Mouse (Mus musculus) gastrocnemius, adult 8-10 months (tissue): ENCODE data around the gene Atp11a. TPM values are rescaled to one million over a fixed set of nuclear protein-coding genes. Genes with fewer than 3 reads are reported as not detected.

Source experiments
- DNase-seq, 2 experiments: peaks; one replicate each; pipeline ENCODE4 v3.0.0; 2022; ENCODE audit warnings: low spot score in 2 of 2
- total RNA-seq, 4 experiments: library from RNA; stranded (reverse); gene quantifications; 2 replicates each; pipeline ENCODE4 v1.2.4; 2022

The Atp11a gene
- total RNA-seq, 4 experiments from 2014 or later: 22.9 to 33.6 (median 27.0) TPM

DNA sequence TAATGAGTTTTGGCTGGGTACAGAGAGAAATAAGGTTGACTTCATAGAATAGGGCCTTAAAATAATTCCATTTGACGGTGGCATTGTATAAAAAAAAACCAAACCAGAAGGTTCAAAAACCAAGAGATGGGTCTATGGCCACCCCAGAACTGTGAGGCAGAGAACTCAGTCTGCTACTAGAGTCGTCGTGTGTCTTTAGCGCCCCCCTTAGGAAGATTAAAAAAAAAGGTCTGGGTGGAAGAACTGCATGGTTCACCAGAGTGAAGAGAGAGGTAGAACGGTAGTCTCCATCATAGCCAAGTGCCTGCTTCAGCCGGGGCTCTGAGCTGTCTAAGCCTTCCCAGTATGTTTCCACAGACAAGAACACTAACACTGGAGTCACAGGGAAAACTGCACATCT, 54.4 kb downstream of the Atp11a start:
- no peak for DNase-seq

DNA sequence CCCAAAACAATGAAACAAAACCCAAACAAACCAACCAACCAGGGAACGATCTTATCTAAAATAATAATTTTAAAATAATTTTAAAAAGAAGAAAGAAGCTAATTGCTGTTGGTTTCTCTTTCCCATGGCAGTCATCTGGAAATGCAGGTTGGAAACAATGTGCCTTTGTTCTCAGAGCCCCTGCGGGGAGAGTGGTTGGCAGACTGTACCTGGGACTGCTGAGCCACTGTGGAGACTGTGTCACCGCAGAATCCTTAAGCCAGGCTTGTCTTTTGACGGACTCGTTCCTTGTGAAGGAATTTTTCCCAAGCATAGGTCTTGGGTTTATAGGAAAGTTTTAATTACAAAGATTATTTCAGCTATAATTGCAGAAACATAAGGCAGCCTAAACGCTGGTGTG, 59.6 kb downstream of the Atp11a start:
- DNase-seq: no peak

DNA sequence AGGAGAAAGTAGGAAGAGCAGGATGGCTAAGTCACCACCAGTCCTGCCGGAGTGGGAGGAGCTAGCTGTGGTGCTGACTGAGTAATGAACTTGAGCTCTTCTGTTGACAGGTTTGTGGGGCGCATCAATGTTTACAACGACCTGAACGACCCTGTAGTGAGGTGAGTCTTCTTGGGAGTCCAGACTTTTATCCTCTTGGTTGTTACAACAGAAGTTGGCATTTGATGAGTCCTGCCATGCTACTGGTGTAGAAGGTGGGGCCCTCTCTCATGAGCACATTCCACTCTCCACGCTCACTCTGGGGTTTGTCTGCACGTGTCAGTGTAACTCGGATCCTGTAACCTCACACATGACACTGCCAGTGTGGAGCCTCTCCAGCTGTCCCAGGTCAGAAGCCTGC, 66.1 kb downstream of the Atp11a start:
- DNase-seq: no peak

DNA sequence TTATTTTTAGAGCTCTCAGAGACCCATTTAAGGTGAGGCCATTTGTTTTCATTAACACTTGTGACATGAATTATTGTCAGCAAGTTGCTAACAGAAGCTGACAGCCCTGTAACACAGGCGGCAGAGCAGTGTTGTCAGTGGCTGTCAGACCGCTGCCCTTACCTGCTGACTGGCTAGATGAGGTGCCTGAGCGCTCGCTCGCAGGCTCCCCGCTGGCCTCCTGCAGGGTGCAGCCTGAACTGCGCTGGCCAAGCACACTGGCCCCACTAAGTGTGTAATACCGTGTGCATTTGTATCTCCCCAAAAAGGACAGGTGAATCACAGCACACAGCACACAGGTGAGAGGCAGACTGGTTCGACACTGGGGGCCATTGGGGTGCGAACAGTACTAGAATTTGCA, 67.7 kb downstream of the Atp11a start:
- no peak for DNase-seq

DNA sequence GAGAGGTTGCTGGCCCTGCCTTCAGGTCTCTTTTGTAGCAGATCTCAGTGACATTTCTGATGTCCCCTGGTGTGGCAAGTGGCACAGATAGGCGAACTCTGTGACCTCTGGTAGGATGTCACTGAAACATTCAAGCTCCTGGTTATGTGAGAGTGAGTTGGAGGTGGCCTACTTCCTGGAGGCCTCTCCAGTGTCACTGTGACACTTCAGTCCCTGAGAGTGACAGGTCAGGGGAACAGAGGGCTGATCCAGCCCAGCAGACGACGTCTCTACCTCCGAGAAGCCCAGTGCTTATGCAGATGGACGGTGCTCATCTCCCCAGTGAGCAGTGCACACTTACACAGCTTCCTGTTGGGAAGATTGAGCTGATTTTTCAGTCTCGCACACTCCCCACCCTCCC, 68.4 kb downstream of the Atp11a start:
- no peak for DNase-seq

DNA sequence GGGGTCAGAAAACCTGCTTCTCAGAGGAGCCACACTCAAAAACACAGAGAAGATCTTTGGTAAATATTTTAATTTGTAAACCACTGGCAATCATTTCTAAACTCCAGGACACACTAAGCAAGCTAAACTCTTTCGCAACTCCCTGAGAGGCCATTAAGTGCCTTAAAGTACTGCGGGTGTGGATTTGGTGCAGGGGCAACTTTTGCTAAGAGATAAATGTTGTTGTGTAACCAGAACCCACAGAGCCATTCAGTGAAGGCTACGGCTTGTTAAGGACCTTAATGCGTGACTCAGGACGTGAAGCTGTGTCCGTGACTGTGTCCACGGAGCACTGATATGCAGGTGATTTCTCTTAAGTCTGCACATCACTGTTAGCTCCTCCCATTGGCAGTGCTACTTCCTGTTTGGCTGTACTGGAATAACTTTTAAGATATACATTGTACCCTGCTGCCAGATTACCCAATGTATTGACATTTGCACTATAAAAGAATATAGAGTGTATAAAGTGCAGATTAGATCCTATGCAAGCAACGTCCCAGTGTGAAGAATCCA, 68.9 kb downstream of the Atp11a start:
- no peak for DNase-seq

DNA sequence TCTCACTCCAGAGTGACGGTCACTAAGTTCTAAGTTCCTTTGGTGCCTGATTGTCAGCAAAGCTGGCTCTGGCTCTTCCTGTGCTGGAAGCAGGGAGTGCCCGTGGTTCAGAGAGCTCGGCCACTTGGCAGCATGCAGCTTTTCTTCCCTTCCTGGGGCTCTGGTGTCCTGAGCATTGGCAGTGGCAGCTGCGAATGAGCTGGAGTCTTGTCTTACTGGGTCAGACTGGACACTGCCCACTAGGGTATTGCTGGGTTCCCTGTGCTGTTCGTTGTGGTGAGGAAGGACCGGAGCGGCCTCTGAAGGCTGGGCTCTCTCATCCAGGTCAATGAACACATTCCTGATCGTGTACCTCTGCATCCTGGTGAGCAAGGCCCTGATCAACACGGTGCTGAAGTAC, 70.3 kb downstream of the Atp11a start:
- peak in 1 of 2 experiments; percentile 20 for DNase-seq

DNA sequence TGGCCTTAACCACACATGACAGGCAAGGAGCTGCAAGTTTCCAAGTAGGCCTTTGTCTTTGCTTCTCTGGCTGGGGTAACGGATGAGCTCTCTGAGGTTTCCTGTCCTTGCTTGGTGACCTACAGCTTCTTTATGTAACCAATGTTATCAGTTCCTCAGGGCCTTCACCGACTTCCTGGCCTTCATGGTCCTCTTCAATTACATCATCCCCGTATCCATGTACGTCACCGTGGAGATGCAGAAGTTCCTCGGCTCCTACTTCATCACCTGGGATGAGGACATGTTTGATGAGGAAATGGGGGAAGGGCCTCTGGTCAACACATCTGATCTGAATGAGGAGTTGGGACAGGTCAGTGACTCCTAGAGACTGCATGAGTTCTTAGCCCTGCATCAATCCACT, 71.5 kb downstream of the Atp11a start:
- DNase-seq: no peak

DNA sequence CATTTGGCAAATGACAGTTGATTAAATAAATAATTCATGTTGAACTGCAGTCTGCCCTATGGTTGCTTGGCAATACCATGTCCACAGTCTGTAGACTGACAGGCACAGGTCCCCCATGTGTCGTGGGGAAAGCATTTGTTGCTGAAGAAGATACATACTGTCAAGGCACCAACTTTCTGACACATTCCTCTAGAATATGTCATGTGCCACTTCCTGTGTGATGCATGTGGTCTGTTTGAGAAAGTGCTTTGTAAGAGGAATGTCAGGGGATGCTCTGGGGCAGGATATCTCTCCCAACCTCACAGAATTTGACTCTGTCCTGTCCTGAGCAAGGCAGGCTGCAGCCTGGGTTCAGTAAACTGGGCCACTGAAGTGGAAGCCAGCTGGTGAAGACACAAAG, 72.6 kb downstream of the Atp11a start:
- DNase-seq: no peak

DNA sequence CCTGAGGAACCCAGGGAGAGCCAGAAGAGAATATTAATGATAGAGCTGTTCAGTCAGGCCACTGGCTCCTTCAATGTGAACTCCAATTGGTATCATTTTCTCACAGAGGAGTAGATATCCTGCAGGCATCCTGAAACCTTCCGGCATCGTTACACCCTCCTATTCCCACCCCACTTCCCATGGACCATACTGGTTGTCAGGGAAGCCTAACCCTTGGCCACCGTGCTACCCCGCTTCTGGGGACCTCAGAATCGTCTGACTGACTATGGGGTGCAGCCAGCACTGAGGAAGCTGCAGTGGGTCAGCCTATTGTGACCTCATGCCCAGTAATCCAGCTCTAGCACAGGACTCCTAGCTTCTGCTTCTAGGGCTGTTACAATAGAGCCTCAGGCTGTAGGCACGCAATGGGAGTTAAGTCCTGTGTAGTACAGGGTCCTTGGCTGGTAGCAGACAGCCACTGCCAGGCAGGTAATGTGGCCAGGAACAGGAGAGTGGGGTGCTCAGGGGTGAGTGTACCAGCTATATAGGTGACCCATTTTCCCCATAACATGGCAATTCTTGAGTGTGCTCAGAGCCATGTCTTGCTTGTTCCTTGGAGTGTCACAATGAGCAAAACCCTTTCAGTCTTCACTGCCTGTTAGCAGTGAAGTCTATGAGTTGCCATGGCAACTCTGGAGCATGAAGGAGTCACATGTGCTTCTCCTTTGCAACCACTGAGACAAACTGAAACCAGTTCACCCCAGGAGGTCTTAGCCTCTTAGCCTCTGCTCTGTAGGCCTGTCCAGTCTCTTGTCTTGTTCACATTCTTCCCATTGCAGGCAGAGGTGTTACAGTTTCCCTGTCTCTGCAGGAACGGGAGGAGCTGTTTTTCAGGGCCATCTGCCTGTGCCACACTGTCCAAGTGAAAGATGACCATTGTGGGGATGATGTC, 75.1 kb downstream of the Atp11a start:
- no peak for DNase-seq

DNA sequence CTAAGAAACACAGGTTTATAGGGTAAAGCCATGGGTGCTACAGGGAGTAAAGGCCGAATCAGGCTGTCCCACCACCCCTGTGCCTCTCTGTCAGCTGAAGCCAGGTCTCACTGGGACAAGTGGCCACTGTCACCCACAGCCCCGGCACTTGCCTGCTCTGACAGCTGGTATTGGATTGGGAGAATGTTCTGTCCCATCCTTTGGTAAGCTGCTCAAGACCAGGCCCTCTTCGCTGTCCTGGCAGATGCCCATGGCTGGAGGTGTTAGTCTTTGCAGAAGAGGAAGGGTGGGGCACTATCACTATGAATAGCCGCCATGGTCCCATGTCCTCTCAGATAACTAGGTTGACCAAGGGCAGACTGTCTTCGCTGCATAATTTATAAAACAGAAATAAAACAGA, 76.8 kb downstream of the Atp11a start:
- no peak for DNase-seq

DNA sequence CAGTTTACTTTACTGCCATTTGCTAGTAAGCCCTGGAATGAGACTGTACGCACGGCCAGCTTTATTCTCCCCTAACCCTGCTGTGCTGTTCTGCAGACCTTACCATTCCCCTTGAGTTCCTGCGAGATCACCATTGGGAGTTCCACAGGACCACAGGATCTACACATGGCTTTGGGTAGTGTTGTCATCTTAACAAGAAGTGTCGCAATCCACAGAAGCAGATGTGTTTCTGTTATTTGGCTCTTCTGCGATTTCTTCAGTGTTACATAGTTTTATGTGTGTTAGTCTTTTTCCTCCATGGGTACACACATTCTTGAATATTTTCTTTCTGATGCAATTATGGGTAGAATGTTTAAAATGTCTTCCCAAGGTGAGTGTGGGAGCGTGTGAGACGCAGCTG, 84.0 kb downstream of the Atp11a start:
- no peak for DNase-seq

DNA sequence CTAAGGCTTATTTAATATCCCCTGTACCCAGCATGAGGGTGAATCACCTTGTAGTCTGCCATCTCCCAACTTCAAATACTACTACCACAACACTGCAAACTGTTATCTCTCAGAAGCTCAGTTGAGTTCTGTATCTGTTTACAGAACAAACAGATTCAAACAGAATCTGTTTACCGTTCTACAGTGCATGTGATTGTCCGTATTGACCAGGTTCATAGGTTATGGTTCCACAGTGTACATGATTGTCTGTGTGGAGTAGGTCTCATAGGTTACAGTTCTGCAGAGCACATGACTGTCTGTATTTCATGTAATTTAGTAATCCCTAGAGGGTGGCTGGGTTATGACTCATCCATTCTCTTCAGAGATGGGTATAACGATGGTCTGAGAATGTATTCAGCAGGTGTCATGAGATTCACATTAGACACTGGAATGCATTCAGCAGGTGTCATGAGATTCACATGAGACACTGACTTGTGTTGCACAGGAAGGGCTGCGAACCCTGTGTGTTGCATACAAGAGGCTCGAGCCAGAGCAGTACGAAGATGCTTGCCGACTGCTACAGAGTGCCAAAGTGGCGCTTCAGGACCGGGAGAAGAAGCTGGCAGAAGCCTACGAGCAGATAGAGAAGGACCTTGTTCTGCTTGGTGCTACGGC, 85.7 kb downstream of the Atp11a start:
- DNase-seq: no peak

DNA sequence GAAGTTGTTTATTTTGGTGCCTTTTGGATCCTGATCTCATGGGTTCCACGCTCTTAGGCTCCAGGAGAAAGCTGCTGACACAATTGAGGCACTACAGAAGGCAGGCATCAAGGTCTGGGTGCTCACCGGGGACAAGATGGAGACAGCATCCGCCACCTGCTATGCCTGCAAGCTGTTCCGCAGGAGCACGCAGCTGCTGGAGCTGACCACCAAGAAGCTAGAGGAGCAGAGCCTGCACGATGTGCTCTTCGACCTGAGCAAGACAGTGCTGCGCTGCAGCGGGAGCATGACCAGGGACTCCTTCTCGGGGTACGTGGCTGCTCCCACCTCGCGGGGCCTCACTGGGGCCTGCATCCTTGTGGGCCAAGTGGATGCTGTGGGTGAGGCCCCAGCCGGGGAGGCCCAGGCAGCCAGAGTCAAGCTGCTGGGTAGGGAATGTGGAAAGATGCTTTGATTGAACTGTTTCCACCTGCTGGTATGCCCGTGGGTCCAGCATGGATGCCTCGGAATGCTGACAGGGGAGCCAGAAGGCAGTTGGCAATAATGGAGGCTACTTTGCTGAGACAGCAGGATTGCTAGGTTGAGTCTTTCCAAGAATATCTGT, 87.6 kb downstream of the Atp11a start:
- no peak for DNase-seq

DNA sequence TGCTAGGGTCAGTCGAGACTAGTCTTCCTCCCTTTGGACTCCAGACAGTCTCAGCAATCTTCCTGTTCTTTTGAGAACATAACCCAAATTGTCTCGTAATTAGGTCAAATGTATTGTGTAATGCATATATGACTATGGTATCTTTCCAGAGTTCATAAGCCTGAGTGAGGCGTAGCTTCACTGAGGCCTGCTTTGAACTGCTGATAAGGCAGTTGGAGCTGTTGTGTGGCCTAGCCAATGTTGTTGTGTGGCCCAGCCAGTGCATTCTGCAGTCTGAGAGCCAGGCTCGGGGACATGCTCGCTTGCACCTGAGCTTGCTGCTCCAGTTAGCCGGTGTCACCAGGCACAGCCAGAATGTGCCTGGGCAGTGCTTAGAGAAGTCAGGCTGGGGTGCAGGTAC, 89.6 kb downstream of the Atp11a start:
- DNase-seq: no peak

DNA sequence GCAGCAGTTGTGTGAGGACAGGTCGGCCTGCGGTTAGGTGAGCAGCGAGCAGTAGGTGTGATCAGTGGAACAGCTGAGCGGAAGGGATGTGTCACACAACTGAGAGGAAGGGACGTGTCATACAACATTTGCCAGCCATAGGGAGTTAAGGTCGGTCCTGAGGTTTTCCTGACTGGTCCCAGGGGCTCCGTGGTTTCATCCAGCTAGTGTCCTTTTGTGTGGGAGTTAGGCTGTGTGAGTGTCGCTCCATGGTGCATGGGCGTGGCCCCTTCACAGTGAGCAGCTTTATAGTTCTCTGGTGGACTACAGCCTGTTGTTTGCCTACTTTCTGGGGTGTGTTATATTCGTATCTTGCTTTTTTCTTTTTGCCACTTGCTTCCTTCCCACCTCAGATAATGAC, 94.4 kb downstream of the Atp11a start:
- DNase-seq: no peak

DNA sequence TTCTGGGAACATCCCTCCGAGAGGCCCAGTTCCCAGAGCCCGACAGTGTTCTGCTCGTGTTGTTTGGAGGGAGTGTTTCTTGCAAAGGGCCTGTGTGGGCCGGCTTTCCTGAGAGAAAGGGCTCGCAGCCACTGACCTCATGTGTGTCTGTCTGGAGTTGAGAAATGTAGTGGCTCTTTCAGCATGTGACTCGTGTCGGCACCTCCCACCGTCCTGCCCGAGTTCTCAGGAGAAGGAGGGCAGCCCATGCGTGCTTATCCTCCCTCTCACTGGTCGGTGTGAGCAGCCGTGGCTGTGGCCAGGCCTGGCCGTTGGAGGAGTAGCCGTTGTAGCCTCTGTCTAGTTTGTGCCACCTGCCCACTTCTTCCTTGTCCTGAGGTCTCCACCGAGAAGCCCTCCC, 99.2 kb downstream of the Atp11a start:
- DNase-seq: no peak

DNA sequence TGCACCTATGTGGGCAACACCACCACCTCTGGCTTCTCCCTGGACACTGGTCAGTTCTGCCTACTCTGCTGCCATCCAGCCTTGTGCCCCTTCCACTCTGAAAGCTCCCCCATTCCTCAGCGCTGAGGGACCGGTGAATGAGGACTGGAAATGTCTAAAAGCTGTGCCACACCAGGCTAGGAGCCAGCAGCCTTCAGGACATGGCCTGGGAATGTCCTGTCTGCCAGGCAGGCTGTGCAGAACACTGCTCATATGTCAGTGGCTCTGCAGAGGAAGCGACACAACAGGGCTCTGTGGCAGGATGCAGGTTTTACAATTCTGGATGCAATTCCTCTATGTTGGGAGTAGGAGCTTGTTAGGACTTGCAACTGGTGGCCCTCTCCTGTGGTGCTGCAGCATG, 106.2 kb downstream of the Atp11a start:
- no peak for DNase-seq

DNA sequence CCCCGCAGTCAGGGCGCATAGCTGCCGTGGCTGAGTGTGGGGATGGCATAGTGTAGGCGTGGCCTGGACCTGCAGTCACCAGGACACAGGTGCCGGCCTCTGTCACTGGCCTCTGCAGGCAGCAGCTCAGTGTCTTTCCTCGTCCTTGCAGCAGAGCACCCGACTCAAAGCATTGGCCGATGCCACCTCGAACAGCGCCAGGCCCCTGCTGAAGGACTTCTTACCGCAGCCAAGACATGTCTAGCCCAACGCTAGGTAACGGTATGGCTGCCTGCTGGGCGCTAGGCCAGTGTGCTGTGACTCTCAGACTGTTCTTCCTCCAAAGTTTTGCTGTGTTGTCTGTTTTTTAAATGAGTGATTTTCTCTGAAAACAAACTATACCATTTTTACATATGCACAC, 106.8 kb downstream of the Atp11a start:
- no peak for DNase-seq

DNA sequence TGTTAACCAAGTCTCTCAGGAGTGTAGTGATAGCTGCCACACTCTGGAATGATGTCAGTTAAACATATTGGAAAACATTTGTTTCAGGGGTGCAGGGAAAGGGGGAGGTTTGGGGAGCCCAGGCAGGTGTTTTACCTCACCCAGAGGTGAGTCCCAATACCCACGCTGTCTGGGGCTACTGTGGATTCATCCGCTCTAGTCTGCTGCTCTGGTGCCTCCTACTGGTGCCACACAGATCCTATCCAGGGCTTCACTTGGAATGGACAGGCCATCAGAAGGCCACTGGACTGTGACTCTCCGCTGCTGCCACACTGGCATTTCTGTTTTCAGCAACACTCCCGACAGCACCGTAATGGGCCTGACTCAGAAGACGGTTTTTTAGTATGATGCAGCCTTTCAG, 109.0 kb downstream of the Atp11a start:
- no peak for DNase-seq

DNA sequence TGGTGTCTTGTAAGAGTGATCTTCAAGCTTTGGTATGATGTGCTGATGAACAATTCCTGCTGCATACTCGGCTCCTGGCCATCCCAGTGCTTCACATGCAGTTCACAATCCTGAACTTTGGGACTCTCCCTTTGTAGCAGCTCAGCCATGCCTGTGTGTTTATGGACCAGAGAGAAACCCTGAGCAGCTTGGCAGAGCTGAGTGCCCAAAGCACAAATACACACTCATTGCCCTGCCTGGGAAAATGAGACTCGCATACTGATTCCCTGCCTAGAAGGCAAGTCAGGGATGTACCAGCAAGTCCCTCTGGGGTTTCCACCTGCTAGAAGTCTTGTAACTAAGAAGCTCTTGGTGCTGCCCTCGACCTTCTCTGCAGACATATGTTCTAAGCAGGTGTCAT, 112.8 kb downstream of the Atp11a start:
- DNase-seq: no peak

DNA sequence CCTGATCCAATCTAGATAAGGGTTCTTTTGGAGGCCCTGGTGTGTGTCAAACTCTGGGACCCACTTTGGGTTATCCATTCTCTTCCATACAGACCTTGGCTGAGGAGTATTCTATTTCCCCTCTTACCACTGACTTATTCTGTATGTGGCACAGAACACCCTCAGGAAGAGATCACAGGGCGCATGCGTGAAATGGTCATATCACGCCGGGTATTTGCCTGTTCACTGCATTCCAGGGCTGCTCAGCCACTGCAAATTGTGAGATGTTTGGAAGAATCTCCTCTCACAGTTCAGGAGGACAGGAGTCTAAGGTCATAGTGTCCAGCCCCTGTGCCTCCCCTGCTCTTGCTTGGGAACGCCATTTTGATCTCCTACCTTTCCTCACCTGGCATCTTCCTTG, 113.8 kb downstream of the Atp11a start:
- DNase-seq: no peak
